Mouse (Mus musculus) megakaryocyte, embryonic 14.5 days (primary cell): ENCODE measurements at regions not wholly inside any gene's neighbourhood (a gene's known extent, or its start where the extent isn't known, plus 50 kb on each side); places are given as distances from the start of the nearest gene placed in this dataset.

Experiments used
- FLI1 ChIP-seq: IDR thresholded peaks from 2 replicates; pipeline ENCODE4 v1.6.1; 2012; ENCODE audit warnings: low read length, inconsistent platforms, mixed read lengths
- GATA1 ChIP-seq: IDR thresholded peaks from 3 replicates; pipeline ENCODE4 v1.6.1; 2012; ENCODE audit warnings: mixed read lengths, low read length, inconsistent platforms, borderline replicate concordance

DNA sequence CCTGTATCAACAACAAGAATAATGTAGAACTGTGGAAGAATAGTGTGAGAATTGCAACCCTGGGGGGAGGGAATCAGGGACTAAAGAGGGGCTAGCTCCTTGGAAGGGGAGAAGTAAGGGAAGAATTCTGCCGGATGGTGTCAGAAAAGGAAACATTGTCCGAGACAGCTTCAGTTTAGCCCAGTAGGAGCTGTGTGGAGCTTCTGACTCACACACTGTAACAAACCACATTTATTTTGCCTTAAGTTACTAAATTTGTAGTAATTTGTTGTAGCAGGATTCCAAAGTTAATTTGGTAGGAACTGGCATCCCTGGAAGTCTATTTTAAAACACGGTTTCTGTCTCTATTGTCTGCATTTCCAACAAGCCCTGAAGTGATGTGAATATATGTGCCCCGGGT lies 160.0 kb downstream of the Gja1 start:
- no peak for TF ChIP-seq GATA1
- TF ChIP-seq FLI1: no peak
